Mouse (Mus musculus): ENCODE measurements around the gene Gm1673.
A peak's percentile ranks its signal among the peaks of the same experiment; 100 is the strongest.

Gm1673 gene

GRCm38 (mm10) chr5:33997829-33998504 is 14.7 kb downstream of the Gm1673 start:
- no peak for DNase-seq (ENCODE audit: low spot score)

- no peak for DNase-seq (ENCODE audit: low spot score)
Measured at GRCm38 (mm10) chr5:33998505-33998877, 15.3 kb downstream of the Gm1673 start.

GRCm38 (mm10) chr5:33999466-34000090 is 16.3 kb downstream of the Gm1673 start:
- no peak for DNase-seq (ENCODE audit: low spot score)

- no peak for DNase-seq (ENCODE audit: low spot score)
Measured at GRCm38 (mm10) chr5:34000809-34001208, 17.6 kb downstream of the Gm1673 start.

GRCm38 (mm10) chr5:34001401-34001800 is 18.2 kb downstream of the Gm1673 start:
- no peak for DNase-seq (ENCODE audit: low spot score)

GRCm38 (mm10) chr5:34002636-34003035 is 19.4 kb downstream of the Gm1673 start:
- DNase-seq (ENCODE audit: low spot score), result no peak

- no peak for DNase-seq (ENCODE audit: low spot score)
Measured at GRCm38 (mm10) chr5:34004618-34005017, 21.4 kb downstream of the Gm1673 start.

GRCm38 (mm10) chr5:34006832-34007231 is 23.6 kb downstream of the Gm1673 start:
- no peak for DNase-seq (ENCODE audit: low spot score)

- DNase-seq (ENCODE audit: low spot score), result no peak
Measured at GRCm38 (mm10) chr5:34007392-34007941, 24.2 kb downstream of the Gm1673 start.

GRCm38 (mm10) chr5:34014652-34015051 is 31.4 kb downstream of the Gm1673 start:
- DNase-seq (ENCODE audit: low spot score), result peak; percentile 51

GRCm38 (mm10) chr5:34018968-34019367 is 35.7 kb downstream of the Gm1673 start:
- no peak for DNase-seq (ENCODE audit: low spot score)

- DNase-seq (ENCODE audit: low spot score), result no peak
Measured at GRCm38 (mm10) chr5:34030101-34030500, 46.9 kb downstream of the Gm1673 start.

GRCm38 (mm10) chr5:34031022-34031421 is 47.8 kb downstream of the Gm1673 start:
- no peak for DNase-seq (ENCODE audit: low spot score)

- DNase-seq (ENCODE audit: low spot score), result no peak
Measured at GRCm38 (mm10) chr5:34032520-34032919, 49.3 kb downstream of the Gm1673 start.
